Mouse (Mus musculus) hindbrain, embryonic 10.5 days (tissue): Measurements from ENCODE around the gene Chd4. TPM values are rescaled to one million over a fixed set of nuclear protein-coding genes. Genes with fewer than 3 reads are reported as not detected.
"Not testable (repeated sequence)": the region's sequence is repeated elsewhere in the genome, so short reads cannot be mapped to it uniquely, and the experiment has no call there.

Experiments used
- DNase-seq: peaks from one replicate; pipeline ENCODE4 v3.0.0-alpha.2; 2017; ENCODE audit warnings: low spot score
- H3K27ac ChIP-seq: fragments of 300-500 bp; sonication (generic); 2 replicates; pipeline ENCODE4 v1.5.1; 2016; ENCODE audit warnings: mild to moderate bottlenecking, moderate library complexity
- H3K27me3 ChIP-seq: fragments of 300-500 bp; sonication (generic); 2 replicates; pipeline ENCODE4 v1.6.1; 2016; ENCODE audit warnings: mild to moderate bottlenecking; ENCODE audit not compliant: poor library complexity, insufficient read depth, severe bottlenecking
- H3K36me3 ChIP-seq: fragments of 300-500 bp; sonication (generic); 2 replicates; pipeline ENCODE4 v1.6.1; 2016; ENCODE audit warnings: mild to moderate bottlenecking, moderate library complexity
- H3K4me1 ChIP-seq: fragments of 300-500 bp; sonication (generic); replicated peaks from 2 replicates; pipeline ENCODE4 v1.6.1; 2016; ENCODE audit warnings: mild to moderate bottlenecking
- H3K4me3 ChIP-seq: fragments of 300-500 bp; sonication (generic); 2 replicates; pipeline ENCODE4 v1.5.1; 2016; ENCODE audit warnings: mild to moderate bottlenecking, moderate library complexity
- H3K9me3 ChIP-seq: fragments of 300-500 bp; sonication (generic); 2 replicates; pipeline ENCODE4 v1.6.1; 2016; ENCODE audit warnings: mild to moderate bottlenecking, moderate library complexity
- WGBS: fragments of 180-500 bp; shearing (Covaris S2); methylation state at CpG from one replicate; pipeline ENCODE4 v1.1.7; 2016; 5-methylcytosine and 5-hydroxymethylcytosine counted together
- polyA plus RNA-seq: library from polyadenylated mRNA; unstranded; fragments of >200 nt; fragmentation: Nextera tagmentation; extraction: Ambion mirVana; gene quantifications from 2 replicates; pipeline ENCODE4 v1.2.1, GENCODE M21; 2016

Gene Chd4
- polyA plus RNA-seq, 1 experiment from 2014 or later, result 95.7 TPM

- H3K36me3 ChIP-seq, result peaks cover 94% of the 10 kb centered on the region
Observed at GRCm38 (mm10) chr6:125159773-125160557, 64.2 kb downstream of the Chd4 start.

GRCm38 (mm10) chr6:125160558-125160853 is 64.7 kb downstream of the Chd4 start:
- 68% methylated on average over 10 of the region's 10 CpGs for WGBS
- no peaks in the 10 kb centered on the region for H3K9me3 ChIP-seq
- H3K27me3 ChIP-seq, result no peaks in the 10 kb centered on the region; the same call in 1 of the 2 replicates
- peaks cover 76% of the 10 kb centered on the region for H3K4me1 ChIP-seq
- 0 out of 2 replicates have a peak overlapping the region, but pooled peaks have one; percentile 11 for H3K4me3 ChIP-seq
- DNase-seq, result no peak
- H3K36me3 ChIP-seq, result peaks cover 90% of the 10 kb centered on the region
- H3K27ac ChIP-seq, result peak overlapping the region; percentile 50

More at GRCm38 (mm10) chr6:125159773-125160557, 64.2 kb downstream of the Chd4 start:
- peak overlapping the region; percentile 50 for H3K27ac ChIP-seq
- H3K27me3 ChIP-seq, result no peaks in the 10 kb centered on the region; the same call in 1 of the 2 replicates
- DNase-seq, result no peak
- H3K4me3 ChIP-seq, result 0 out of 2 replicates have a peak overlapping the region, but pooled peaks have one; percentile 11
- 85% methylated on average over 7 of the region's 7 CpGs for WGBS
- no peaks in the 10 kb centered on the region for H3K9me3 ChIP-seq
- H3K4me1 ChIP-seq, result peaks cover 81% of the 10 kb centered on the region

GRCm38 (mm10) chr6:125160854-125161760 is 65.3 kb downstream of the Chd4 start:
- peak overlapping the region; percentile 18; the same call in 1 of the 2 replicates for H3K4me3 ChIP-seq
- 18% methylated on average over 22 of the region's 22 CpGs for WGBS
- peak overlapping the region; percentile 50 for H3K27ac ChIP-seq

GRCm38 (mm10) chr6:125161971-125162370 is 66.2 kb downstream of the Chd4 start:
- peak; percentile 68 for DNase-seq
- not testable (repeated sequence) for H3K27me3 ChIP-seq, H3K9me3 ChIP-seq, H3K27ac ChIP-seq
- Histone ChIP-seq H3K36me3 (peaks cover 80% of the 10 kb centered on the region), H3K4me1 (peaks cover 76% of the 10 kb centered on the region), H3K4me3 (0 out of 2 replicates have a peak overlapping the region, but pooled peaks have one; percentile 32)
- WGBS, result 17% methylated on average over 4 of the region's 5 CpGs

More at GRCm38 (mm10) chr6:125160854-125161760, 65.3 kb downstream of the Chd4 start:
- peaks cover 76% of the 10 kb centered on the region for H3K4me1 ChIP-seq
- no peaks in the 10 kb centered on the region; the same call in 1 of the 2 replicates for H3K27me3 ChIP-seq
- DNase-seq, result peak; percentile 66
- no peaks in the 10 kb centered on the region for H3K9me3 ChIP-seq
- peaks cover 84% of the 10 kb centered on the region for H3K36me3 ChIP-seq

GRCm38 (mm10) chr6:125162615-125163305 is 67.0 kb downstream of the Chd4 start:
- peak overlapping the region; percentile 32 for H3K4me3 ChIP-seq
- H3K4me1 ChIP-seq, result peaks cover 76% of the 10 kb centered on the region
- peaks cover 80% of the 10 kb centered on the region for H3K36me3 ChIP-seq
- H3K27ac ChIP-seq, H3K27me3 ChIP-seq, DNase-seq, H3K9me3 ChIP-seq: not testable (repeated sequence)
- WGBS, result 75% methylated on average over 13 of the region's 16 CpGs

GRCm38 (mm10) chr6:125163801-125164657 is 68.2 kb downstream of the Chd4 start:
- H3K4me1 ChIP-seq, result peaks cover 69% of the 10 kb centered on the region
- WGBS, result 7% methylated on average over 20 of the region's 20 CpGs
- peak overlapping the region; percentile 99 for H3K27ac ChIP-seq
- H3K9me3 ChIP-seq, result no peaks in the 10 kb centered on the region
- no peak for DNase-seq
- H3K4me3 ChIP-seq, result peak overlapping the region; percentile 92
- H3K27me3 ChIP-seq, result no peaks in the 10 kb centered on the region; the same call in 1 of the 2 replicates
- H3K36me3 ChIP-seq, result peaks cover 82% of the 10 kb centered on the region

GRCm38 (mm10) chr6:125164672-125165327 is 69.0 kb downstream of the Chd4 start:
- DNase-seq, result peak; percentile 84
- H3K36me3 ChIP-seq, result peaks cover 82% of the 10 kb centered on the region
- no peaks in the 10 kb centered on the region; the same call in 1 of the 2 replicates for H3K27me3 ChIP-seq
- H3K9me3 ChIP-seq, result no peaks in the 10 kb centered on the region
- H3K4me1 ChIP-seq, result peaks cover 64% of the 10 kb centered on the region
- peak overlapping the region; percentile 99 for H3K27ac ChIP-seq
- under 1% methylated on average over 39 of the region's 39 CpGs for WGBS
- H3K4me3 ChIP-seq, result peak overlapping the region; percentile 92

- Histone ChIP-seq H3K36me3 (peaks cover 82% of the 10 kb centered on the region), H3K4me1 (peaks cover 58% of the 10 kb centered on the region), H3K27me3 (no peaks in the 10 kb centered on the region), H3K27ac (peak overlapping the region; percentile 99), H3K4me3 (peak overlapping the region; percentile 92), H3K9me3 (no peaks in the 10 kb centered on the region)
- DNase-seq, result peak; percentile 97
- WGBS, result under 1% methylated on average over 36 of the region's 36 CpGs
Observed at GRCm38 (mm10) chr6:125165328-125165891, 69.6 kb downstream of the Chd4 start.

- H3K27me3 ChIP-seq, result no peaks in the 10 kb centered on the region
- H3K4me3 ChIP-seq, result peak within 1 kb of the TSS; percentile 92
- no peaks in the 10 kb centered on the region for H3K9me3 ChIP-seq
- peak within 1 kb of the TSS; percentile 99 for H3K27ac ChIP-seq
- peaks cover 51% of the 10 kb centered on the region for H3K4me1 ChIP-seq
- peaks cover 82% of the 10 kb centered on the region for H3K36me3 ChIP-seq
- DNase-seq, result peak; percentile 80
- under 1% methylated on average over 18 of the region's 18 CpGs for WGBS
Observed at GRCm38 (mm10) chr6:125166051-125166751, 70.4 kb downstream of the Chd4 start, which contains the start of gene Gapdh. Gene Gapdh (minus strand): TSS chr6:125166467.

- H3K36me3 ChIP-seq, result peaks cover 82% of the 10 kb centered on the region
- peak overlapping the region; percentile 92 for H3K4me3 ChIP-seq
- H3K27me3 ChIP-seq, result no peaks in the 10 kb centered on the region
- peak; percentile 51 for DNase-seq
- no peaks in the 10 kb centered on the region for H3K9me3 ChIP-seq
- peak overlapping the region; percentile 99 for H3K27ac ChIP-seq
- 16% methylated on average over 10 of the region's 10 CpGs for WGBS
- peaks cover 46% of the 10 kb centered on the region for H3K4me1 ChIP-seq
Observed at GRCm38 (mm10) chr6:125166861-125167650, 71.3 kb downstream of the Chd4 start.
